Mouse (Mus musculus) ES-E14 (cell line): ENCODE data around the gene Dapk3.

Source experiments
- HCFC1 ChIP-seq: IDR thresholded peaks from 2 replicates; pipeline ENCODE4 v1.6.1; 2012; ENCODE audit warnings: low read length, inconsistent platforms, borderline replicate concordance; ENCODE audit not compliant: insufficient read depth
- ZNF384 ChIP-seq: IDR thresholded peaks from 2 replicates; pipeline ENCODE4 v1.6.1; 2012; ENCODE audit warnings: low read depth, low read length, inconsistent platforms

DNA sequence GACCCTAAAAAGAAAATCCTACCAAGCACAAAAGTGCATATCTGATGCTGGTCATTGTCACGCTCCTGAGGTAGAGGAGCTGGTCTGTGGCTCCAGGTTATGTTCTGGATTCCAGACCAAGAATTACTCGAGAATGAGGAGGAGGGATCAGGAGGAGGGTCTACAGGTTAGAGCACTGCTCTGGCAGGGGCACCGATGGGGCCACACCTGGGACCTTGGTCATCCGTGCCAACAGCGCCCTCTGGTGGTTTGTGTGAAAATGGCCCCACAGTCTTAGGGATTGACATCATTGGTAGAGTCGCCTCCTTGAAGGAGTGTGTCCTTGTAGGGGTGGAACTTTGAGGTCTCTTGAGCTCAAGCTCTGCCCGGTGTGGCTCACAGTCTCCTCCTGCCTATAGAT lies 35.2 kb downstream of the Dapk3 start:
- TF ChIP-seq HCFC1 (no peak), ZNF384 (no peak)
